Mouse (Mus musculus) cerebellum, adult 9-11 months (tissue): Measurements from ENCODE around the gene Bud31.
"Not testable (repeated sequence)": the region's sequence is repeated elsewhere in the genome, so short reads cannot be mapped to it uniquely, and the experiment has no call there.

Experiments used
- DNase-seq: peaks from one replicate; pipeline ENCODE4 v3.0.0; 2022

The Bud31 gene

GRCm38 (mm10) chr5:145129773-145130172 lies 10.4 kb upstream of the Bud31 start:
- not testable (repeated sequence) for DNase-seq

GRCm38 (mm10) chr5:145130191-145130590 lies 10.0 kb upstream of the Bud31 start:
- DNase-seq, result no peak

GRCm38 (mm10) chr5:145130995-145131394 lies 9.2 kb upstream of the Bud31 start:
- DNase-seq, result no peak

GRCm38 (mm10) chr5:145133275-145133674 lies 6.9 kb upstream of the Bud31 start:
- not testable (repeated sequence) for DNase-seq

DNA sequence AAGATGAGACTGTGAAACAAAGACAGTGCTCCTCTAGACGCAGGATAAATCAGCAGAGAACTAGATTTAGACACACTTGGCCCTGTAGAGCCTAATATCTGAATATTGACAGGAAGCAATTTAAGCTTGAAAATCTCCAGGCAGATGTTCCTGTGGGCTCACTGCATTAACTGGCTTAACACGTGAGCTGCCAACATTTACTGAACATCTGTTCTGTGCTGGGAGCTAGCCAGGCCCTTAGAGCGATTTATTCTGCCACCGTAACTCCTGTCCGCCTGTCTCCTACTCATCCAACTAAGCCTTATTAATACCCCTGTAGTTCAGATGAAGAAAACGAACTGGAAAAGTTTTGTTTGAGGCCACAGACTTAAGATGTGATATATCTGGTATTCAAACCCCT lies 1.3 kb upstream of the Bud31 start:
- DNase-seq, result peak; percentile 43

- DNase-seq, result peak; percentile 34
Observed at GRCm38 (mm10) chr5:145140611-145141010, 449 bp downstream of the Bud31 start.

DNA sequence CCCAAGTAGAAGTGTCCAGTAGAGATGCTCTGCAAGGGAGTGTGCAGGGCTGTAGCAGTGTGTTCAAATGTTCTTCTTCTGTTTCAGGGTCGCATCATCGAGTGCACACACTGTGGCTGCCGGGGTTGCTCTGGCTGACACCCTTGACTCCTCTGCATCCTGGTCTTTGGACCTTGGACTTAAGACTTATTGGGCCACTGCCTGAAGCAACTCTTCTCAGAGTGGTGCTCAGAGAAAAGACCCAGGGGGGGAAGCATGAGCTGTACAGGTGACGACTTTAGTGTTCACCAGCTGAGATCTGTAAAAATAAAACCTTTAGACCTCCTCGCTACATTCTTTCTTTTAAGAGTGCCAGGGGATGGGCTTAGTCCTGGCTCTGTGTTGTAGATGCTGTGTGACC lies 7.6 kb downstream of the Bud31 start:
- no peak for DNase-seq

DNA sequence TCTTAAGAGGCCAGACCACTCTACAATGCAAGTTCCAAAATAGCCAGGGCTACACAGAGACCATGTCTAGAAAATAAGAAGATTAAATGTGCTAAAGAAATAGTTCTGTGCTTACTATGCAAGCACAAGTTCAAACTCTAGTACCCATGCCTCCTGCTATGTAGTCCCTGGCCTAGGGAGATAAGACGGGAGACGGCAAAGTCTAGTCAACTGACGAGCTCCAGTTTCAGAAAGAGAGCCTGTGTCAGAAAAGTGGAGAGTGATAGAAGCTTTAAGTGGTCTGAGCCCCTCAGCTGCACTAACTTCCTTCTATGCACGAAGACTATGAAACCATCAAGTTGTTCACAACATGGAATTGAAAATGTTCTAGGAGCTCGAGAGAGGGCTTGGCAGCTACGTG lies 9.1 kb downstream of the Bud31 start:
- no peak for DNase-seq

GRCm38 (mm10) chr5:145152690-145153089 lies 12.5 kb downstream of the Bud31 start:
- no peak for DNase-seq

DNA sequence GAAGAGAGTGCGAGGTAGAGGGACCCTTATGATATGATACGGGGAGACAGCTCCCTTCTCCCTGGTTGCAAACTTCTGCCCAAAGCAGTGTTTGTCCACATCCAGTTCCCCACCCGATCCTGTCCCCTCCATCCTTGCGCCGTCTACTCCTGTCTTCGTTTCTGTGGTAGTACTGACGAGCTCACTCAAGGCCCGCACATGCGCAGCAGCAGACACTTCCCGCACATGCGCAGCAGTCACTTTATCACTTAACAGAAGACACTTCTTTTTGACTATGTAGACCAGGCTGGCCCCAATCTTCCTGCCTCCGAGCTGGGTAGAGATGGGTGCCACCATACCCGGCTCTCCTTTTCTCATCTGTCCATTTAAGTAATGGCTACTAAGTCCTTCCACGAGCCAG lies 21.2 kb downstream of the Bud31 start:
- DNase-seq, result no peak

DNA sequence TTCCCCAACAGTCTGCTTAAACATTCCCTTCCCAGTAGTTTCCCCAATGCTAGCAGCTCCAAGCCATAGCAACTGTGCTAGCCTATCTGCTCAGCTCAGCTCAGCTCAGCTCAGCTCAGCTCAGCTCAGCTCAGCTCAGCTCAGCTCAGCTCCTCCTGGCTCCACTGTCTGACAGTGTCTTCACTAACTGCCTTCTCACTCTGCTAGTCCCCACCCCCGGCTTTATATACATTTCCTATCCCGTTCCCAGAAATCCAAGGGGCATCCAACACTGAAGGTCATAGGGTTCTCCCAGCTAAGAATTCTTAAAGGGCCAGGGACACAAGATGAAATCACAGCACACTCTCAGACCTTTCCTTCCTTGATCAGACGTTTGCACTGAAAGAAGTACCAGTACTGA lies 24.5 kb downstream of the Bud31 start:
- no peak for DNase-seq

DNA sequence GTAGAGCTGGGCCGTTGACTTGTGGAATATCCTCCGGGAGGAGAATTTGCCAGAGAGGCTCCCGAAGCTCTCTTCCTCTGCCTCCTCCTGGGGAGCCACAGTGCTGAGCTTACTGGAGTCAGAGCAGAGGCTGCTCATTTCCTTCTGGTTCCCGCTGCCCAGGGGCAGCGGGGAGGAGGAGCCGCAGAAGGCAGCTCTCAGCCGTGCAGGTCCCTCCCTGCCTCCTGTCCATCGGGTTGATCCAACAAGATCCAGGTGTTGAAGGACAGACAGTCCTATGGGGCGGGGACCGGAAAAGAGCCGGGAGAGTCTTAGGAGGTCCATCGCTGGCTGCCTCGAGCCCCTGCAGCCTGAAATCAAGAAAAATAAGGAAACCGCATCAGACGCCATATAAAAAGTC lies 25.0 kb downstream of the Bud31 start:
- DNase-seq, result no peak

DNA sequence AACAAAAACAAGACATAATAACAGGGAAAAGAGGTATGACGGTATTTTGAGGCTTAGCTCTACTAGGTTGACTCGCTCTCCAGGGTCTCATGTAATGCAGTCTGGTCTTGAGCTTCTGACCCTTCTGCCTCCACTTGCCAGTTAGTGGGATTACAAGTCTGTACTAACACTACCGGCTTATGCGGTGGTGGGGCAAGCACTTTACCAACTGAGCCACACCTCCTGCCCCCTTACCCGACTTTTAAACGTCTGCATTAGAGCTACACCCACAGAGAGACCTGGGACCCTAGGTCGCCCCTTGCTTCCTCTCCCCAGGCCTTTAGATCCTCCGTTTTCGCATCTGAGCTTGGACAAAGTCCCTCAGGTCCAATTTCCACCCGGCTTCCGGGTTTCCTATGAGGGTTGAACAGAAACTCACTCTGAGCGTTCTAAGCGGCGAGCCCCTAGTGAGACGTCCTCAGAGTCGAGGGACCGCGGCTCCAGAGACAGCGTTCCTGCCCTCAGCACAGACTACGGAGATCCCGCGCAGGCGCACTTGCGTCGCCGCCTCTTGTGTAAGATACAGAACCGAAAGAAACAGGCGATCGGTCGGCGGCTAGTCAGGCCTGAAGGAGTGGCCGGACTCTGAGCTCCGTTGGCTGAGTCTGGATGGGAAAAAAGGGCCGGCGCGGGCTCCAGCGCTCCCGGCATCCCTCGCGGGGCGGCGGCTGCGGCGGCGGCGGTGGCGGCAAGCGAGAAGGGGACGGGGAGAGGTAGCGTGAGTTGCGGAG lies 26.6 kb downstream of the Bud31 start, which contains the start of the genes Ptcd1 and Cpsf4:
Gene Ptcd1, minus strand, starts transcription at position 573 of the 770 bp plus-strand sequence.
Gene Cpsf4, plus strand, starts transcription at position 678 of the 770 bp plus-strand sequence.
- DNase-seq, result peak; percentile 98

DNA sequence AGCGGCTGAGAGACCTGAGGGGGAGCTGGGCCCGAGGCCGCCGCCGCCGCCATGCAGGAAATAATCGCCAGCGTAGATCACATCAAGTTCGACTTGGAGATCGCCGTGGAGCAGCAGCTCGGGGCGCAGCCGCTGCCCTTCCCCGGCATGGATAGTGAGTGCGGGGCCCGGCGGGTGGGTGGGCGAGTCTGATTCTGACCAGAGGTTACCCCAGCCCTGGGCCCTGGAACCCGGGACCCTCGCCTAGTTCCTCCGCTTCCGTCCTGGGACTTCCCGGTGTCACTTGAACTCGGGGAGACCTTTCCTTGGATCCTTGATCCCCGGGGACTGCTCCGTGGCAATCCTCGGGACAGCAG lies 27.1 kb downstream of the Bud31 start:
- no peak for DNase-seq

DNA sequence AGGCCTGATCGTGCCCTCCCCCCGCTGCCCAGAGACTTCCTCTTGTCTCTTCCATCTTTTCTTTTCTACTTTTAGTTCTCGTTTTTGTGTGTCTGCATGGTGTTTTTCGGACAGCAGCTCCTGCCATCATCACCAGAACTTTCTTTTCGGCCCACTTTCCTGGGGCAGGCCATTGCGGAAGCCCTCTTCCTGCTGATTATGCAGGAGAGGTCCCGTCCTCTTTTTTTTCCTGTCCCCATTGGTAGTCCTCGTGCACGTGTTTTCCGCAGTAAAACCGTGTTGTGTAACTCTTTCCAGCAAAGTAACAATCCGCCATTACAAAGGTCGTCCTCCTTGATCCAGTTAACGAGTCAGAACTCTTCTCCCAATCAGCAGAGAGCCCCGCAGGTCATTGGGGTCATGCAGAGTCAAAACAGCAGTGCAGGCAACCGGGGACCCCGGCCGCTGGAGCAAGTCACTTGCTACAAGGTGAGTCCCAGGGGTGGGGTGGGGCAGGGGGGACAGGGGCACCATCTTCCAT lies 38.4 kb downstream of the Bud31 start:
- DNase-seq, result no peak

- DNase-seq, result no peak
Observed at GRCm38 (mm10) chr5:145185244-145185643, 45.1 kb downstream of the Bud31 start.

DNA sequence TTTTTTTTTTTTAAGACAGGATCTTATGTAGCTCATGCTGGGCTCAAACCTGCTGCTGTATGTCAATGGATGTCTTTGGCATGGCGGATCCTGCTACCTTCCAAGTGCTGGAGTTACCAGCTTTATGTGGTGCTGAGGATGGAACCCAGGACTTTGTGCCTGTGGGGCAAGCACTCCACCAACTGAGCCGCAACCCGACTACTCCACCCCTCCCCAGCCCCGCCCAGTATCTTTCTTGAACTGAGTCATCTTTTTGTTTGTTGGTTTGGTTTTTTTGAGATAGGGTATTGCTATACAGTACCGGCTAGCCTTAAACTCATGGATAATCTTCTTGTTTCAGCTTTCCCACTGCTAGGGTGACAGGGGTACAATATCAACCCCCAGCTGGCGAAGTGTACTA lies 49.3 kb downstream of the Bud31 start:
- no peak for DNase-seq

GRCm38 (mm10) chr5:145190373-145190772 lies 50.2 kb downstream of the Bud31 start:
- no peak for DNase-seq

- DNase-seq, result peak; percentile 92
Observed at GRCm38 (mm10) chr5:145190875-145191798, 51.0 kb downstream of the Bud31 start.

DNA sequence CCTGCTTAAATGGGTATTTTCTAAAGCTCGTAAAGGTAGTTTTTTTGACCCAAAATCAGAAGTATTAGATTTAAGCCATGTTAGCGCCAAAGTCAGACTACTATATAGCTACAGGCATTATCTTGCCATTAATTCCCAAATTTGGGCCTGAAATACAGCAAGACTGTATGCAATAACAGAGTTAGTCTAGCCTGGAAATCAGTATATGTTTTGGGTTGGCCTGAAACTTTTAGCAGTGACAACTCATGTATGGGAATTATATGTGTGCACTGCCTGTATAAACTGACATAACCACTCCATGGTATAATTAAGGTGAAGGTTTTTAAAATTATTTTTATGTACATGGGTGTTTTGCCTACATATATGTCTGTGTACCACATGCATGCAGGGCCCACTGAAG lies 51.8 kb downstream of the Bud31 start, which contains the start of gene Atp5j2:
Gene Atp5j2, minus strand, starts transcription at position 101 of the 400 bp plus-strand sequence.
- no peak for DNase-seq
